Comparison of ENCODE assay signal across 1 mouse cellular context in the genomic region with DNA sequence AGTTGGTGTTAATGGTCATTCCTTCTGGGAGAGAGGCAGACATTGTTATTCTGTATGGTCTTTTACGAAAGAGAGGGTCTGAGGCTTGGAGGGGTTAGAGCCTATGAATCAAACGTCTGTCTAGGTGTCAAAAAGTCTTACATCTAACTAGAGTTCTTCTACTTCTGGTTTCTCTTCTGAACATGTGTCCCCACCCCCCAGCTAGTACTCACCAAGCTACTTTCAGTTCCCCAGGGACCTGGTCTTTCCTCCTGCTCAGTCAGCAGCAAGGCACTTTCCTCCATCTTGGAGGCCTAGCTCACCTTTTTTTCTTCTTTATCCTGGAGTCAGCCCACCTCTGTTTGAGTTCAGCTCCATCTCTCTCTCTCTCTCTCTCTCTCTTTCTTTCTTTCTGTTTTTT.
A peak's percentile ranks its signal among the peaks of the same experiment; 100 is the strongest.
TF ChIP-seq lines count a peak whose summit lies in the region.

No protein-coding gene starts in this region.

TF ChIP-seq in CH12.LX, 34 proteins besides CTCF, POLR2A, EP300 and RAD21 (continued from another document):
- TF ChIP-seq MEF2A (IDR thresholded peaks at IDR 0.05; ENCODE audit: borderline replicate concordance, low read depth, low read length) (no peak; the same call in 1 of the 2 replicates), TBP (conservative IDR thresholded peaks at IDR 0.05; ENCODE audit: low read depth, low read length) (peak; percentile 90), ZMIZ1 (IDR thresholded peaks at IDR 0.05; ENCODE audit: low read depth, low read length) (no peak), NRF1 (IDR thresholded peaks at IDR 0.05; ENCODE audit: low read depth, low read length) (no peak), BHLHE40 (IDR thresholded peaks at IDR 0.05; ENCODE audit: low read depth, low read length) (peak; percentile 11; the same call in 1 of the 2 replicates), JUN (IDR thresholded peaks at IDR 0.05; ENCODE audit: insufficient read depth, low read depth, low read length) (no peak)
